Comparison of ENCODE assay signal across 7 mouse cellular contexts in the genomic region with DNA sequence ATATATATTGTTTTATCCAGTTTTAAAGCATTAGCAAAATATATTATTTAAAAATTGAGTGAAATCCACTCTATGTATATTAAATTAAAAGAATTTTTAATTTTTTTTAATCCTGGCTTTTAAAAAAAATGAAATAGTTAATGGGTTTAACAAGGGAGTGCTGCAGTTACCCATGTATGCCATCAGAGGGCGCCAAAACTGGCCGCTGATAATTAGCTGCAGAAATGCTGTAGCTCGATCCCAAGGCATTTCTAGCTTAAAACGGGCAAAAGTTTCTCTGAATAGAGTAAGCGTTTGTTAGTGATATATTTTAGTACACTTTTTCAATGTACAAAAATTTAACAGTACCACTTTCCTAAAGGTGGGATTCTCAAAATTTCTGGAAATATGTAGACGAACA.
DNase-seq lines count a peak whose midpoint lies in the region; ATAC-seq and TF ChIP-seq lines count a peak whose summit lies in the region.
"Not testable (repeated sequence)": the region's sequence is repeated elsewhere in the genome, so short reads cannot be mapped to it uniquely, and the experiment has no call there.

No protein-coding gene starts in this region.

- H3K4me2 ChIP-seq in hindbrain, embryonic 11.5 days (replicated peaks; ENCODE audit: low read depth, low read length), result not testable (repeated sequence)

- H3K27me3 ChIP-seq in cerebellum, adult 2 months (ENCODE audit: control insufficient read depth, insufficient read depth, low read length); forebrain, embryonic 10.5 days (ENCODE audit: poor library complexity, severe bottlenecking); hindbrain, embryonic 11.5 days (ENCODE audit: control insufficient read depth, insufficient read depth, low read length): not testable (repeated sequence)

- not testable (repeated sequence) for H3K36me3 ChIP-seq in forebrain, embryonic 10.5 days (replicated peaks); hindbrain, embryonic 11.5 days (ENCODE audit: control insufficient read depth, insufficient read depth, low read length)

- H3K4me3 ChIP-seq in cerebellum, adult 2 months (replicated peaks; ENCODE audit: insufficient read depth, low read depth, low read length); forebrain, embryonic 10.5 days; hindbrain, embryonic 11.5 days (ENCODE audit: low read depth, low read length): not testable (repeated sequence)

- not testable (repeated sequence) for TF ChIP-seq POLR2A in cerebellum, adult 2 months (IDR thresholded peaks at IDR 0.05; ENCODE audit: borderline replicate concordance, insufficient read depth, low read length)

- not testable (repeated sequence) for ATAC-seq in hindbrain, embryonic 11.5 days (ENCODE audit: low FRiP score)

- not testable (repeated sequence) for H3K27ac ChIP-seq in cerebellum, adult 2 months (ENCODE audit: insufficient read depth, low read length); forebrain, embryonic 10.5 days; hindbrain, embryonic 11.5 days (ENCODE audit: low read depth, low read length)

- not testable (repeated sequence) for H3K9ac ChIP-seq in hindbrain, embryonic 11.5 days (ENCODE audit: low read depth, low read length)

- not testable (repeated sequence) for H3K4me1 ChIP-seq in cerebellum, adult 2 months (ENCODE audit: control insufficient read depth, insufficient read depth, low read length); forebrain, embryonic 10.5 days; hindbrain, embryonic 11.5 days (replicated peaks; ENCODE audit: control insufficient read depth, insufficient read depth, low read length)

- DNase-seq in R1 (ENCODE audit: low read depth, low spot score), result peak; percentile 73
- DNase-seq in cerebellum, adult 2 months, result peak; percentile 14 to 22
- peak; percentile 29 for DNase-seq in forebrain, embryonic 10.5 days (ENCODE audit: extremely low spot score, low spot score)
- DNase-seq in hindbrain, embryonic 11.5 days (ENCODE audit: low spot score), result peak; percentile 70
- peak; percentile 28 to 58 for DNase-seq in layer of hippocampus, postnatal 25 days (ENCODE audit: extremely low spot score in 1 of 2, low spot score in 1 of 2)
- DNase-seq in lung, postnatal 25 days (ENCODE audit: low spot score), result peak; percentile 37
- DNase-seq in right cerebral cortex, postnatal 10 days (ENCODE audit: low spot score in 2 of 2), result peak; percentile 62 to 72

- TF ChIP-seq CTCF in cerebellum, adult 2 months (IDR thresholded peaks at IDR 0.05; ENCODE audit: borderline replicate concordance, insufficient read depth, low read depth, low read length), result peak; percentile 42; the same call in 1 of the 2 replicates

- 13% methylated on average over 6 of the region's 6 CpGs for WGBS in cerebellum, adult 2 months
- 19% methylated on average over 6 of the region's 6 CpGs for WGBS in forebrain, embryonic 10.5 days
- 16% methylated on average over 6 of the region's 6 CpGs for WGBS in hindbrain, embryonic 11.5 days

- H3K9me3 ChIP-seq in forebrain, embryonic 10.5 days; hindbrain, embryonic 11.5 days (ENCODE audit: control insufficient read depth, low read length): not testable (repeated sequence)

Comparison
In these comparisons a context has a peak if more than half of its experiments do, and no peak if none do; other contexts are left out.
1. DNase-seq: peak in every context shown above with its lines; median percentile 73 in R1; 70 in hindbrain, embryonic 11.5 days; 67 in right cerebral cortex, postnatal 10 days; 43 in layer of hippocampus, postnatal 25 days; 37 in lung, postnatal 25 days; 29 in forebrain, embryonic 10.5 days; 18 in cerebellum, adult 2 months.